Mouse (Mus musculus): ENCODE data around the gene Ptprh. TPM values are rescaled to one million over a fixed set of nuclear protein-coding genes. Genes with fewer than 3 reads are reported as not detected.

The Ptprh gene
- total and polyA plus RNA-seq, 3 experiments, result not detected

DNA sequence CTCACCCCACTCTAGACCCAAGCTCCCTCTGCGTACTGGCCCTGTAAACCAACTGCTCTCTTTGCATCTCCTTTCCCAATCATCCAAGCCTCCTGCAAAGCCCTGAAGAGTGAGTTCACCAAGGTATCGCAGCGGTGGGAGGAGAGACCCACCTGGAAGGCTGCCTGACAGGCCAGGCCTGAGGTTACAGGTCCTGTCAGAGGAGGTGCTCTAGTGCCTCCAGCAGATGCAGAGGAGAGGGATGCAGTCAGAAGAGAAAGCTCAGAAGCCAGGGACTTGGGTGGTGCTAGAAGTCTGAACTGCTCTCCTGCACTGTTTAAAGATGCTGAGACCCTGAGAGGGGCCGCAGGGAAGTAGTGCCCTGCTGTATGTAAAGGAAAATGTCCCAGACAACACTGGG is 104.8 kb downstream of the Ptprh start:
- no peak overlapping the region for H3K27ac ChIP-seq (ENCODE audit: insufficient read depth, low read depth)
- H3K27me3 ChIP-seq (replicated peaks), result no peaks in the 10 kb centered on the region
- no peaks in the 10 kb centered on the region for H3K9me3 ChIP-seq (replicated peaks; ENCODE audit: low read length)
- peaks cover 25 to 56% of the 10 kb centered on the region in 2 experiments for H3K4me1 ChIP-seq (ENCODE audit: control insufficient read depth in 1 of 2, insufficient read depth in 2 of 2)
- H3K4me2 ChIP-seq (ENCODE audit: insufficient read depth, low read depth, poor library complexity, severe bottlenecking), result peak overlapping the region; percentile 98
- H3K9ac ChIP-seq (ENCODE audit: insufficient read depth, low read depth), result peak overlapping the region; percentile 94; the same call in 1 of the 2 replicates
- dilution Hi-C loops (cut with MboI; ENCODE audit: extremely low pct_ligation_motif_present, extremely low pct_unique_long_range_greater_than_20kb, low sequenced_read_pairs), result no loop called here
- H3K79me2 ChIP-seq (replicated peaks; ENCODE audit: control insufficient read depth, extremely low read depth, insufficient read depth, poor library complexity, severe bottlenecking), result peaks cover 60% of the 10 kb centered on the region
- DNase-seq (ENCODE audit: extremely low read depth), result no peak
- peak overlapping the region in 2 of 3 experiments; percentile 1 to 12 for H3K4me3 ChIP-seq (replicated peaks in 1 of 3; ENCODE audit: low read depth in 2 of 3, low read length in 2 of 3, poor library complexity in 1 of 3)
- H3K36me3 ChIP-seq (replicated peaks in 1 of 2; ENCODE audit: control insufficient read depth in 1 of 2, insufficient read depth in 1 of 2, low read length in 1 of 2), result peaks cover 23 to 58% of the 10 kb centered on the region in 2 experiments
- in situ Hi-C loops (cut with MboI; ENCODE audit: low pct_ligation_motif_present, low pct_unique_long_range_greater_than_20kb, low sequenced_read_pairs), result no loop called here
- no peak for TF ChIP-seq JUND (conservative IDR thresholded peaks at IDR 0.05; ENCODE audit: low read depth, low read length)
- no peak for TF ChIP-seq POLR2A (IDR thresholded peaks at IDR 0.05; ENCODE audit: low read depth, low read length)

Other genes with a start within 250 kb of the Ptprh start
Only the 20 nearest of the 22 such genes appear.
- gene Gp6, start 206.3 kb downstream of the Ptprh start, total RNA-seq (2012; rRNA removed), result 0.17 and 0.55 TPM in 2 replicates
- gene Gp6, start 206.3 kb downstream of the Ptprh start, total RNA-seq (2014; rRNA removed), result 1.6 and 2.0 TPM in 2 replicates
- 0.60 and 0.64 TPM in 2 replicates for gene Gp6, start 206.3 kb downstream of the Ptprh start, polyA plus RNA-seq (2012; ENCODE audit: insufficient read length, low read depth)
- gene Rdh13, start 158.4 kb downstream of the Ptprh start, total RNA-seq (2012; rRNA removed), result 17.6 and 22.8 TPM in 2 replicates
- gene Rdh13, start 158.4 kb downstream of the Ptprh start, total RNA-seq (2014; rRNA removed), result 18.1 and 20.9 TPM in 2 replicates
- 12.3 and 16.4 TPM in 2 replicates for gene Rdh13, start 158.4 kb downstream of the Ptprh start, polyA plus RNA-seq (2012; ENCODE audit: insufficient read length, low read depth)
- 5.8 and 6.0 TPM in 2 replicates for gene Eps8l1, start 143.4 kb downstream of the Ptprh start, total RNA-seq (2012; rRNA removed)
- 4.2 and 5.4 TPM in 2 replicates for gene Eps8l1, start 143.4 kb downstream of the Ptprh start, total RNA-seq (2014; rRNA removed)
- 8.4 and 11.3 TPM in 2 replicates for gene Eps8l1, start 143.4 kb downstream of the Ptprh start, polyA plus RNA-seq (2012; ENCODE audit: insufficient read length, low read depth)
- 55.8 and 60.5 TPM in 2 replicates for gene Ppp1r12c, start 102.4 kb downstream of the Ptprh start, total RNA-seq (2012; rRNA removed)
- gene Ppp1r12c, start 102.4 kb downstream of the Ptprh start, total RNA-seq (2014; rRNA removed), result 71.0 and 78.1 TPM in 2 replicates
- 103 and 112 TPM in 2 replicates for gene Ppp1r12c, start 102.4 kb downstream of the Ptprh start, polyA plus RNA-seq (2012; ENCODE audit: insufficient read length, low read depth)
- gene Tnnt1, start 87.7 kb downstream of the Ptprh start, total RNA-seq (2012; rRNA removed), result 0.25 and 0.30 TPM in 2 replicates
- 0.53 TPM in 1 of 2 replicates, not detected in the other for gene Tnnt1, start 87.7 kb downstream of the Ptprh start, total RNA-seq (2014; rRNA removed)
- gene Tnnt1, start 87.7 kb downstream of the Ptprh start, polyA plus RNA-seq (2012; ENCODE audit: insufficient read length, low read depth), result 0.36 and 0.76 TPM in 2 replicates
- 0.51 and 0.59 TPM in 2 replicates for gene Tnni3, start 79.8 kb downstream of the Ptprh start, total RNA-seq (2012; rRNA removed)
- 0.64 TPM in 1 of 2 replicates, not detected in the other for gene Tnni3, start 79.8 kb downstream of the Ptprh start, total RNA-seq (2014; rRNA removed)
- 1.6 and 2.0 TPM in 2 replicates for gene Tnni3, start 79.8 kb downstream of the Ptprh start, polyA plus RNA-seq (2012; ENCODE audit: insufficient read length, low read depth)
- gene Dnaaf3, start 71.6 kb downstream of the Ptprh start, total RNA-seq (2012; rRNA removed), result 0.46 and 0.59 TPM in 2 replicates
- gene Dnaaf3, start 71.6 kb downstream of the Ptprh start, total RNA-seq (2014; rRNA removed), result 0.16 TPM in 1 of 2 replicates, not detected in the other
- gene Dnaaf3, start 71.6 kb downstream of the Ptprh start, polyA plus RNA-seq (2012; ENCODE audit: insufficient read length, low read depth), result 0.83 and 1.1 TPM in 2 replicates
- gene Syt5, start 56.5 kb downstream of the Ptprh start, total RNA-seq (2012; rRNA removed), result 0.34 and 0.68 TPM in 2 replicates
- 0.20 and 0.30 TPM in 2 replicates for gene Syt5, start 56.5 kb downstream of the Ptprh start, total RNA-seq (2014; rRNA removed)
- gene Syt5, start 56.5 kb downstream of the Ptprh start, polyA plus RNA-seq (2012; ENCODE audit: insufficient read length, low read depth), result 0.30 and 0.46 TPM in 2 replicates
- gene Tmem86b, start 27.4 kb upstream of the Ptprh start, total RNA-seq (2012; rRNA removed), result 5.9 and 7.2 TPM in 2 replicates
- 4.3 TPM in 2 replicates for gene Tmem86b, start 27.4 kb upstream of the Ptprh start, total RNA-seq (2014; rRNA removed)
- 9.1 and 10.6 TPM in 2 replicates for gene Tmem86b, start 27.4 kb upstream of the Ptprh start, polyA plus RNA-seq (2012; ENCODE audit: insufficient read length, low read depth)
- gene Ppp6r1, start 55.0 kb upstream of the Ptprh start, total RNA-seq (2012; rRNA removed), result 85.6 and 91.2 TPM in 2 replicates
- 53.0 and 59.2 TPM in 2 replicates for gene Ppp6r1, start 55.0 kb upstream of the Ptprh start, total RNA-seq (2014; rRNA removed)
- 108 and 118 TPM in 2 replicates for gene Ppp6r1, start 55.0 kb upstream of the Ptprh start, polyA plus RNA-seq (2012; ENCODE audit: insufficient read length, low read depth)
- 131 and 136 TPM in 2 replicates for gene Hspbp1, start 81.0 kb upstream of the Ptprh start, total RNA-seq (2012; rRNA removed)
- 92.3 and 98.8 TPM in 2 replicates for gene Hspbp1, start 81.0 kb upstream of the Ptprh start, total RNA-seq (2014; rRNA removed)
- gene Hspbp1, start 81.0 kb upstream of the Ptprh start, polyA plus RNA-seq (2012; ENCODE audit: insufficient read length, low read depth), result 82.7 and 90.6 TPM in 2 replicates
- gene Brsk1, start 86.6 kb upstream of the Ptprh start, total RNA-seq (2012; rRNA removed), result 0.21 and 0.25 TPM in 2 replicates
- gene Brsk1, start 86.6 kb upstream of the Ptprh start, total RNA-seq (2014; rRNA removed), result not detected in 2 replicates
- not detected in 2 replicates for gene Brsk1, start 86.6 kb upstream of the Ptprh start, polyA plus RNA-seq (2012; ENCODE audit: insufficient read length, low read depth)
- 0.04 TPM in 1 of 2 replicates, not detected in the other for gene Tmem150b, start 121.2 kb upstream of the Ptprh start, total RNA-seq (2012; rRNA removed)
- gene Tmem150b, start 121.2 kb upstream of the Ptprh start, total RNA-seq (2014; rRNA removed), result 0.15 TPM in 1 of 2 replicates, not detected in the other
- gene Tmem150b, start 121.2 kb upstream of the Ptprh start, polyA plus RNA-seq (2012; ENCODE audit: insufficient read length, low read depth), result 0.12 and 0.17 TPM in 2 replicates
- gene Kmt5c, start 136.1 kb upstream of the Ptprh start, total RNA-seq (2012; rRNA removed), result 27.4 and 41.2 TPM in 2 replicates
- 41.3 and 44.0 TPM in 2 replicates for gene Kmt5c, start 136.1 kb upstream of the Ptprh start, total RNA-seq (2014; rRNA removed)
- 46.7 and 52.4 TPM in 2 replicates for gene Kmt5c, start 136.1 kb upstream of the Ptprh start, polyA plus RNA-seq (2012; ENCODE audit: insufficient read length, low read depth)
- not detected in 2 replicates for gene Cox6b2, start 149.1 kb upstream of the Ptprh start, total RNA-seq (2012; rRNA removed)
- not detected in 2 replicates for gene Cox6b2, start 149.1 kb upstream of the Ptprh start, total RNA-seq (2014; rRNA removed)
- not detected in 2 replicates for gene Cox6b2, start 149.1 kb upstream of the Ptprh start, polyA plus RNA-seq (2012; ENCODE audit: insufficient read length, low read depth)
- gene Fam71e2, start 167.3 kb upstream of the Ptprh start, total RNA-seq (2012; rRNA removed), result not detected in 2 replicates
- gene Fam71e2, start 167.3 kb upstream of the Ptprh start, total RNA-seq (2014; rRNA removed), result not detected in 2 replicates
- not detected in 2 replicates for gene Fam71e2, start 167.3 kb upstream of the Ptprh start, polyA plus RNA-seq (2012; ENCODE audit: insufficient read length, low read depth)
- gene Il11, start 178.8 kb upstream of the Ptprh start, total RNA-seq (2012; rRNA removed), result 0.17 TPM in 1 of 2 replicates, not detected in the other
- not detected in 2 replicates for gene Il11, start 178.8 kb upstream of the Ptprh start, total RNA-seq (2014; rRNA removed)
- not detected in 2 replicates for gene Il11, start 178.8 kb upstream of the Ptprh start, polyA plus RNA-seq (2012; ENCODE audit: insufficient read length, low read depth)
- gene Tmem190, start 178.9 kb upstream of the Ptprh start, total RNA-seq (2012; rRNA removed), result not detected in 2 replicates
- gene Tmem190, start 178.9 kb upstream of the Ptprh start, total RNA-seq (2014; rRNA removed), result not detected in 2 replicates
- gene Tmem190, start 178.9 kb upstream of the Ptprh start, polyA plus RNA-seq (2012; ENCODE audit: insufficient read length, low read depth), result 0.68 TPM in 1 of 2 replicates, not detected in the other
- 12.3 and 17.7 TPM in 2 replicates for gene Tmem238, start 185.6 kb upstream of the Ptprh start, total RNA-seq (2012; rRNA removed)
- 4.3 and 5.5 TPM in 2 replicates for gene Tmem238, start 185.6 kb upstream of the Ptprh start, total RNA-seq (2014; rRNA removed)
- 9.8 and 10.7 TPM in 2 replicates for gene Tmem238, start 185.6 kb upstream of the Ptprh start, polyA plus RNA-seq (2012; ENCODE audit: insufficient read length, low read depth)
- gene Rpl28, start 188.8 kb upstream of the Ptprh start, total RNA-seq (2012; rRNA removed), result 2,147 and 2,603 TPM in 2 replicates
- gene Rpl28, start 188.8 kb upstream of the Ptprh start, total RNA-seq (2014; rRNA removed), result 236 and 269 TPM in 2 replicates
- 526 and 605 TPM in 2 replicates for gene Rpl28, start 188.8 kb upstream of the Ptprh start, polyA plus RNA-seq (2012; ENCODE audit: insufficient read length, low read depth)